Mouse (Mus musculus) liver, embryonic 14.5 days (tissue): ENCODE results near the gene Pcyt1a.

Source experiments
- CTCF ChIP-seq: IDR thresholded peaks from 2 replicates; pipeline ENCODE4 v1.5.1; 2016; ENCODE audit warnings: antibody characterized with exemption, low read depth, control low read depth
- EP300 ChIP-seq: IDR thresholded peaks from 2 replicates; pipeline ENCODE4 v1.6.1; 2016; ENCODE audit warnings: antibody characterized with exemption, low read depth

DNA sequence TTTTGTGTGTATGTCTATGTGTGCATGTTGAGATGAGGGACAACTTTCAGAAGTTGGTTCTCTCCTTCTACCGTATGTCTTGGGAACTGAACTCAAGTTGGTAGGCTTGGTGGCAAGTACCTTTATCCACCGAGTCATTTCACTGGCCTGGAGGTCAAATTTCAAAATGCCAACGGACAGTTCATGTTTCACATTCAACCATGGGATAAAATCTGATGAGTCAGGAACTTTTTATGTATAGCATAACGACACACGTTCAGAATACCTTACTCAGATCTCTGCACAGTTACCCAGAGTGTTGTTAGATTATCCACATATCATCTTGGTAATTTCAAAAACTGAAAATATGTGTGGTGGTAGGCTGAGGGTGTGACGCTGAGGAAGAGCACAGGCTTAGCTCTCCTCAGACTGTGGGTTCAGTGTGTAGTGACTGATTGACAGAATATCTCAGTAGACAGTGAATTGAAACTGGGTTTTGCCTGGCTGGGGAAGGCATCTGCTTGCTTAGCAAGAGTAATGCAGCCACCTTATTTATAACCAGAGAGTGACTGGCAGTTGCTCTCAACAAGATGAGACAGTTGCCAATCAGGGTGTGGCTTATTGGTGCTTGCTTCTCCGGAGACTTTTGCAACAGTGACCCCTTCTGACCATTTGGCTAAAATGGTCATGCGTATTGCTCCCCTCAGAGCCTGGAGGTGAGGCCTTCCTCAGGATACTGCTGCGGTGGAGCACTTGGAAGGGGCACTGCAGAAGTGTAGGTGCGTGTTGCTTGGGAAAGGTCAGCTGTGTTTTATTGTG, 27.1 kb downstream of the Pcyt1a start:
- TF ChIP-seq CTCF = peak; percentile 89
- TF ChIP-seq EP300 = no peak
